In genomic region chr13:37778594-37779231, GRCm38 (mm10) we compare ENCODE assay signal across 8 mouse cellular contexts. TPM values are rescaled to one million over a fixed set of nuclear protein-coding genes. Genes with fewer than 3 reads are reported as not detected.
DNase-seq lines count a peak whose midpoint lies in the region; ATAC-seq and TF ChIP-seq lines count a peak whose summit lies in the region.

No protein-coding gene starts in this region.

- peak; percentile 68 to 84 for DNase-seq in adrenal gland, adult (ENCODE audit: inconsistent age in 2 of 2, low spot score in 1 of 2)
- no peak for DNase-seq in adrenal gland, postnatal 4 days (ENCODE audit: low spot score in 2 of 2)
- DNase-seq in cerebellum, postnatal 25 days, result peak; percentile 22 to 32
- peak; percentile 65 for DNase-seq in gastrocnemius, adult 2 months
- DNase-seq in intestine, embryonic 14.5 days (ENCODE audit: low spot score), result peak; percentile 70
- DNase-seq in left cerebral cortex, postnatal 36 days (ENCODE audit: low spot score in 2 of 2), result peak; percentile 33 to 39
- DNase-seq in right cerebral cortex, postnatal 25 days, result peak; percentile 40

- no peaks in the 10 kb centered on the region for H3K36me3 ChIP-seq in intestine, embryonic 14.5 days (ENCODE audit: control insufficient read depth, insufficient read depth, low read length)

- H3K4me3 ChIP-seq in gastrocnemius, adult 2 months, result peak overlapping the region; percentile 82
- peak overlapping the region; percentile 53 for H3K4me3 ChIP-seq in intestine, embryonic 14.5 days (ENCODE audit: low read depth, low read length)

- 0% methylated on average over 31 of the region's 33 CpGs for WGBS in intestine, embryonic 14.5 days

- peak overlapping the region; percentile 85 for H3K27ac ChIP-seq in gastrocnemius, adult 2 months
- H3K27ac ChIP-seq in intestine, embryonic 14.5 days (ENCODE audit: low read depth), result no peak overlapping the region

- ATAC-seq in intestine, embryonic 14.5 days (replicated peaks; ENCODE audit: low FRiP score, low TSS enrichment, low read depth), result peak; percentile 37
- ATAC-seq in megakaryocyte-erythroid progenitor cell, adult 5-6 weeks (replicated peaks; ENCODE audit: low FRiP score, low TSS enrichment, poor library complexity, severe bottlenecking), result 0 out of 2 replicates have a peak, but pooled peaks have one; percentile 24

- H3K9me3 ChIP-seq in intestine, embryonic 14.5 days (ENCODE audit: control insufficient read depth, low read length), result no peaks in the 10 kb centered on the region

- peak overlapping the region; percentile 44 for H3K9ac ChIP-seq in intestine, embryonic 14.5 days (ENCODE audit: low read length)

- H3K4me2 ChIP-seq in intestine, embryonic 14.5 days (ENCODE audit: low read length), result peak overlapping the region; percentile 99

- peaks cover 10% of the 10 kb centered on the region; the same call in 1 of the 2 replicates for H3K27me3 ChIP-seq in intestine, embryonic 14.5 days (replicated peaks; ENCODE audit: control insufficient read depth, insufficient read depth, low read length)

- intact Hi-C loops in gastrocnemius, adult 2 months (cut with DNase I), result no loop called here
- intact Hi-C loops in left cerebral cortex, postnatal 36 days (cut with DNase I), result no loop called here

- peaks cover 9% of the 10 kb centered on the region; the same call in 1 of the 2 replicates for H3K4me1 ChIP-seq in intestine, embryonic 14.5 days (replicated peaks; ENCODE audit: control insufficient read depth, insufficient read depth, low read length)

- TF ChIP-seq CTCF in gastrocnemius, adult 2 months (IDR thresholded peaks at IDR 0.05), result no peak

RNA-seq across cellular contexts. Expression of gene Rreb1, which starts 0.5 kb away (rescaled TPM):
- total RNA-seq in adrenal gland, postnatal 4 days (2021), result 10 to 100 TPM; 83.9 to 84.6 TPM
- 10 to 100 TPM; 20.7 to 25.4 TPM for total RNA-seq in gastrocnemius, adult 2 months (2021)
- 20.2 and 20.3 TPM in 2 replicates for polyA plus RNA-seq in intestine, embryonic 14.5 days (2014; fragmentation: Nextera tagmentation; extraction: Ambion mirVana)
- total RNA-seq in left cerebral cortex, postnatal 36 days (2021), result 10 to 100 TPM; 20.7 to 44.1 TPM
- 94.3 and 100 TPM in 2 replicates for total RNA-seq in megakaryocyte-erythroid progenitor cell, adult 5-6 weeks (2014; fragmentation: Nextera tagmentation)
- 25.3 and 43.6 TPM in 2 replicates for total RNA-seq in megakaryocyte-erythroid progenitor cell, adult 5-6 weeks (2017)

Comparison
In these comparisons a context has a peak if more than half of its experiments do, and no peak if none do; other contexts are left out.
1. DNase-seq: peak in adrenal gland, adult (2 of 2), cerebellum, postnatal 25 days (2 of 2), gastrocnemius, adult 2 months (single experiment), intestine, embryonic 14.5 days (single experiment), left cerebral cortex, postnatal 36 days (2 of 2) and right cerebral cortex, postnatal 25 days (single experiment); none in adrenal gland, postnatal 4 days (0 of 2).